Mouse (Mus musculus) thymus, postnatal 25 days (tissue): ENCODE data around the gene Nup93.

Source experiments
- DNase-seq: peaks from one replicate; pipeline ENCODE4 v3.0.0; 2022

Nup93 gene

GRCm38 (mm10) chr8:94323041-94323440 lies 108.7 kb downstream of the Nup93 start:
- DNase-seq = no peak

GRCm38 (mm10) chr8:94324071-94324470 lies 109.7 kb downstream of the Nup93 start:
- DNase-seq = peak; percentile 39

GRCm38 (mm10) chr8:94326016-94326415 lies 111.7 kb downstream of the Nup93 start:
- no peak for DNase-seq

DNA sequence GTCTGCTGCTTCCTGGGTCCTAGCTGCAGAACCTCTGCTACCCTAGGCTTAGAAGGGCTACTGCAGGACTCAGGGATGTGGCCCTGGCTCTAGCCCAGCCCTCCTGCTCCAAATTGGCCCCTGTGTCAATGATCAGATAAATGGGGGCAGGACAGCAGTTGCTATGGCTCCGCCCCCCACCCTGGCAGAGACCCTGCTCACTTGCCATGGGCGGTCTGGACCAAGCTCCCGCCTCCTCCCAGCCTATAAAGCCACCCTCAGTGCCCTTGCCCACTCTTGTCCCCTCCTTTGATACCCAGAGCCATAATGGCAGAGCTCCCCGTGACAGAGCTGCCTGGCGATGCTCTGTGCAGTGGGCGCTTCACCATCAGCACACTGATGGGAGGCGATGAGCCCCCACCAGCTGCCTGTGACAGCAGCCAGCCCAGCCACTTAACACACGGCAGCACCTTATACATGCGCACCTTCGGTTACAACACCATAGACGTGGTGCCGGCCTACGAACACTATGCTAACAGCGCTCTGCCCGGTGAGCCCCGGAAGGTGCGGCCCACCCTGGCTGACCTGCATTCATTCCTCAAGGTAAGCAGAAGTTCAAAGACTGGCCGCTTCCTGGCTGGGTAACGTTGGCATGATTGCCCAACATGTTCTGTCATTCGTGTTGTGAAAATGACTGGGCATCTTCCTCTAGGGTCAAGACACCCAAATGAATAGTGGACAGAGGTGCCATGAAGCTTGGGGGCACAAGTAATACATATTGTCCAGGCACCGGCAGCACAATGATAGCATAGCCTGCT lies 114.8 kb downstream of the Nup93 start, which contains the start of gene Slc12a3:
Gene Slc12a3, plus strand, starts transcription at position 270 of the 797 bp plus-strand sequence.
- DNase-seq = no peak

- peak; percentile 55 for DNase-seq
Measured at GRCm38 (mm10) chr8:94330733-94331132, 116.4 kb downstream of the Nup93 start.

GRCm38 (mm10) chr8:94333345-94333744 lies 119.0 kb downstream of the Nup93 start:
- no peak for DNase-seq

DNA sequence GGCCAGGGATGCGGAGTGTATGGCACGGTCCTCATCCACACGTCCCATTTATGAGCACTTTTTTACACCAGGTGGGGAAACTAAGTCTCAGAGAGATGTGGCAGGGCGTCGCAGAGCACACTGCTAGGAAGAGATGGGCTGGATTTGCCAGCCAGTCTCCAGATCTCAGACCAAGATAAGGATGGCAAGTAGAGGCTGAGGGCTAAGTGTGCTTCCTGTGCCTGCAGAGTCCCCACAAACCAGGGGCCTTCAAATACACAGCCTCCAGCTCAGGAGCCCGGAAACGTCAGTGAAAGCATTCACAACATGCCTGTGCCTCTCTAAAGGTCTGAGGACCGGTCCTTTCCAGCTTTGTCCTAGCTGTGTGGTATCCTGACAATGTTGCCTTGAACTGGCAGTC lies 123.2 kb downstream of the Nup93 start:
- no peak for DNase-seq

DNA sequence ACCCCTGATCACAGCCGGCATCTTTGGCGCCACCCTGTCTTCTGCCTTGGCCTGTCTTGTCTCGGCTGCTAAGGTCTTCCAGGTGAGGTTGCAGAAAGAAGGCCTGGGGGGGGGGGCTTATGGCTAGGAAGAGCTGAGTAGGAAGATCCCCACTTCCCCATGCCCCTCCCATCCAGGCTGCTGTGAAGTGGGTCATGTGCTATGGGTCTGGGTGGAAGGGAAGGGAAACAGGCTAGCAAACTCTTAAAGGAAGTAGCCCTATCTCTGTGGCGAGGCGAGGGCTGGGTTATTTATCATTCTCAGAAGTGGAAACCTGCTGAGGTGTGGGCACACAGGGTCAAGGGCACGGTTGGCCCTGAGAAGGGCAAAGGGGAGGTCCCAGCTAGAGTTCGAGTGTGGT lies 126.4 kb downstream of the Nup93 start:
- DNase-seq = no peak

- DNase-seq = no peak
Measured at GRCm38 (mm10) chr8:94342691-94343090, 128.3 kb downstream of the Nup93 start.

DNA sequence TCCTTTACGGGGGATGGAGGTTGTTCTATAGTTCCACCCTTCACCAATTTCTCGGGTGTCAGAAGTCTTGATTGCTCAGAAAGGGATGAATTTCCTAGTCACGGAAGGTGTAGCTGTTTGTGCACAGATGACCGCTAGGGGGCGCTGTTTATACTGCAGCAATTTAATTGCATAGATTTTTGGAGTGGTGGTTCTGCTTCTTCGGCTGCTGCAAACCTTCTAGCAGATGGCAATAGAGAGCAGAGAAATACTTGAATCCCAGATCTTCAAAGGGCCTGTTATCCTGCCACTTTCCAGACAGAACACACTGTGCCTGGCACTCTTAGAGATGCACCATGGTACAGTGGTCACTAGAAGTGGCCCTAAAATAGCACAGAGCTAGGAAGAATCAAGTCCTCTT lies 128.9 kb downstream of the Nup93 start:
- DNase-seq = peak; percentile 83

DNA sequence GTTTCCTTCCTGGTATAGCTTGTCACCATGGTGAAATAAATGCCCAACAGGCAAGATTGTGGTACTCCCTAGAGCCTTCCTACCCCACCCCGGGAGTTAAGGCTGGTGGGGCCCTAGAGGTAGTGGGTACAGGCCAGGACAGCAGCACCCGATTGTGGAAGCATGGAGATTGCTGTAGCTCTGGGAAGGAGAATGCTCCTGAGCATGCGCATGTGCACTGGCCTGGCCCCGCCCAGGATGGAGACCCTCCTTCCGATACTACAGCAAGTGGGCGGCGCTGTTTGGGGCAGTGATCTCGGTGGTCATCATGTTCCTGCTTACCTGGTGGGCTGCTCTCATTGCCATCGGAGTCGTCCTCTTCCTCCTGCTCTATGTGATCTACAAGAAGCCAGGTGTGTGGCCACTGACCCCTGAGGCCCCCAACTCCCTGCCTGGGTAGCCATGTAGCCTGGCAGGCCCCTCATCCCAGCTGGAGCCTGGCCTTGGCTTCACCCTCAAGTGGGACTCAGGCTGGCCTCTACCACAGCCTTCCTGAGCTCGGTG lies 129.5 kb downstream of the Nup93 start:
- DNase-seq = no peak

DNA sequence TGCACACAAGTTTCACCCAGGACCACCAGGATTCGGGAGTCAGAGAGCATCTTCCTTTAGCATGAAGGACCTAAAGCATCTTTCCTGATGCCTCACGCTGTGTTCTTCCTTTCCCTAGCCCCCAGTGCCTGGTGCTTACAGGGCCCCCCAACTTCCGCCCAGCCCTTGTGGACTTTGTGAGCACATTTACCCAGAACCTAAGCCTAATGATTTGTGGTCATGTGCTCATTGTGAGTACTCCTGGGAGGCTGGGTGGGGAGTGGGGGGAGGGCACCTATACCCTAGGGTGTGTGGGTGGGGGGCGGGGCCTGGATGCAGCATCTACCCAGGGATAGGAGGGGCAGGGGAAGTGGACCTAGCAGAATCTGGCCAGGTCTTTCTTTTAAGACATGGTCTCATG lies 131.3 kb downstream of the Nup93 start:
- DNase-seq = no peak

GRCm38 (mm10) chr8:94346264-94346663 lies 131.9 kb downstream of the Nup93 start:
- DNase-seq = no peak

DNA sequence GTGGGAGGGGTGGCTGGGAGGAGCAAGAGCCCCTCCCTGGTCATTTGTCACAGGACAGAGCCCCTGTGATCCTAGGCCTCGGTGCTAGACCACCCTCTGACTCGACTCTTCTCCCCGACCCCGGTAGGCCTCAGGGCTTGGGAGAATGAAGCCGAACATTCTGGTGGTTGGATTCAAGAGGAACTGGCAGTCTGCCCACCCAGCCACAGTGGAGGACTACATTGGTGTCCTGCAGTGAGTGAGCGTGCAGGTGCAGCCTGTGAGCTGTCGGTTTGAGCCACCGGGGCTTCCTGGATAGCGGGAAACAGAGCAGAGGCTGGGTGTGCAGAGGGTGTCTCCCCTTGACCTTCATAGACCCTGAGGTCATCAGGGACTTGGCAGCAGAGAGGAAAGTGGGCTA lies 134.1 kb downstream of the Nup93 start:
- DNase-seq = no peak

GRCm38 (mm10) chr8:94354069-94354531 lies 139.7 kb downstream of the Nup93 start:
- no peak for DNase-seq

GRCm38 (mm10) chr8:94354571-94354970 lies 140.2 kb downstream of the Nup93 start:
- DNase-seq = peak; percentile 67

GRCm38 (mm10) chr8:94357220-94357619 lies 142.9 kb downstream of the Nup93 start:
- DNase-seq = no peak

DNA sequence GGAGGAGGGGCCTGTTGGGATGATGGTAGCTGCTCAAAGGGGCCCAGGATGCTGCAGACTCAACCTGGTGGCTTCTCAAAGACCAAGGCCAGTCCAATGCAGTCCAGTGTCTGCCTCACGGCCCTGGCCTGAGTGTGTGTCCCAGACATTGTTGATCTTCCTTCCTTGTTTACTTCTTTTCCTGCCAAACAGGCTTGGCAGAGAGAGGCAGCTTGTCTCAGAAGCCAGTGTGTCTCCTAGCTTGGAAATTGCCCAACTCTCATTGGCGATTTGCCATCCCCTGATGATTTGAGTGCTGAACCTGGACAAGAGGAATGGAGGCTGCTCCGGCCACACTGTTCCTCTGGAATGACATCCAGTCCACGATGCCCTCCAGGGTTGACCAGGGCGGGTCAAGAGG lies 144.2 kb downstream of the Nup93 start:
- DNase-seq = no peak

DNA sequence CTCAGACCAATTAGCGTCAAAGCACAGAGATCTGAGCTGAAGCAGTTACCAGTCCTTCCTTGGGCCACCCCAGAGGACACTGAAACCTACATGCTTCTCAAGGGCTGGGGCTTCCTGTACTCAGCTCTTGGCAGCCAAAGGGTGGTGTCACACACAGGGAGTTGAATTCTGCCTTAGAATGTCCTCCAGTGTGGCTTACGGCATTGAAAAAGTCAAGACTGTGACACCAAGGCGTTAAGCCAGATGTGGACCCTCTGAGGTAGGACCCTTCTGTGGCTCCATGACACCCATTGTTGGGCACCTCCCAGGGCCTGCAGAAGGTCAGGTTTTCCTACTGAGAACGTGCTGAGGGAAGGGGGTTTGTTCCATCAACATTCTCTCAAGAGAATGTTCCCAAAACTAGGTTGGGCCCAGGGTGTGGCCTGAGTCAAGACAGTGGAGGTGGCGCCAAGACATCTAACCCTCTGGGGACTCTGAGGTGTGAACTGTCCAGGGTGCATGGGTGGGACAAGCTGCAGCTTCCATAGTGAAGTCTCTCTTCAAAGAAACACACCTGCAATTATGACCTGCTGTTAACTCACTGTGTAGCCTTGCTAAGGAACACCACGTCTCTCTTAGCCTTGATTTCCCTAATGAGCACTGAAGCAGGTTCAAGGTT lies 147.5 kb downstream of the Nup93 start:
- no peak for DNase-seq

- DNase-seq = no peak
Measured at GRCm38 (mm10) chr8:94362607-94363239, 148.4 kb downstream of the Nup93 start.

- peak; percentile 88 for DNase-seq
Measured at GRCm38 (mm10) chr8:94363288-94363688, 148.9 kb downstream of the Nup93 start.

DNA sequence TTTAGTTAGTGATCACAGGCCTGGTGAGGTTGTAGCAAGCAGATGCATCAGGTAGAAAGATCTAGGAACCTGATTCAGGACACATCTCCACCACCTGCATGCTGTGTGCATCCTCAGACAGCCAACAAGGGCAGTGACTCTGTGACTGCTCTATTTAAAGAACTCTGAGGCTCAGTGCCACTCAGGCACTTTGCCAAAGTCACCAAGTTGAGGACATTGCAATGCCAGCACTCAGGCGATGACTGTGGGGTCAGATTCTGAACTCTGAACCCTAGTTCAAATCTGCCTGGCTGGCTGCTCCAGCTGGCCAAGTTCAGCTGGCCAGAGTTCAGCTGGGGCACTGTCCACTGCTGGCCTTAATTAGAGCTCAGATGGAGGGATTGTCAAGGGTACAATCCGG lies 149.5 kb downstream of the Nup93 start:
- peak; percentile 38 for DNase-seq

- no peak for DNase-seq
Measured at GRCm38 (mm10) chr8:94364686-94365312, 150.4 kb downstream of the Nup93 start.
